Mouse (Mus musculus): Measurements from ENCODE around the gene Trim3.
A peak's percentile ranks its signal among the peaks of the same experiment; 100 is the strongest.

DNA sequence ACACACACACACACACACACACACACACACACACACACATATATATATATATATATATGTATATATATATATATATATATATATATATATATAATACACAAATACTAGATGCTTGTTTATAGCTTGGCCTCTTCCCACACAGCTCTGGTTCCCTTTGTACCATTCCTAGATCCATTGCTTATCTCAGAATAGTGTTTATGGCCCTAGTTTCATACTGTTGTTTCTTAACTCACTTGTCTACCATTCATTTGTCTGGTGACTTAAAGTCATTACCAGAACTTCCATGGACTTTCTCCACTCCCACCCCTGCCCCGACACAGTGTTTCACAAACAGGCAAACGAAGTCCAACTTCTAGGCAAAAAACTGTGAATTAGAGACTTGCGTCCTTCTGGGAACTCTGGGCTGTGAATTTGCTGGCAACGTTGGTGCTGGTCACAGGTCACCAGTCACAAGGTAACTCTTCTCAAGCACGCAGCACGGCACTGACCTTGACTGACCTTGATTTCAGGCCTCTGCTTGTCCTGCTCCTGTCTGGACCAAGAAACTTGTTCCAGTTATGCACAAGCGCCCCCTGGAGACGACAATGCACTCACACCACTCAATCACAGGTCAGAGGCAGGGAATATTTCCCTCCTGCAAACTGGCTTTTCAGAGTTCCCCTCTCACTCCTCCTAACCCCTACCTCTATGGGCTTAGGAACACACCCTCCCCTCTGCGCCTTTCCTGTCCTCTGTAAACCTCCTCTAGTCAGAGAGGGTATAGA, 30.3 kb downstream of the Trim3 start:
- TF ChIP-seq POLR2A (IDR thresholded peaks at IDR 0.05; ENCODE audit: control insufficient read depth, extremely low read depth, insufficient read depth, low read length, poor library complexity) (no peak), CTCF (IDR thresholded peaks at IDR 0.05; ENCODE audit: borderline replicate concordance, control insufficient read depth, extremely low read depth, insufficient read depth, low read length, poor library complexity) (0 out of 2 replicates have a peak, but pooled peaks have one; percentile 34)
